Mouse (Mus musculus): ENCODE data around the gene Srrm1.

- no peak for TF ChIP-seq POLR2A (IDR thresholded peaks at IDR 0.05; ENCODE audit: low read depth, low read length)
- no peak for TF ChIP-seq CTCF (IDR thresholded peaks at IDR 0.05; ENCODE audit: borderline replicate concordance, insufficient read depth, low read length)
Measured at GRCm38 (mm10) chr4:135352326-135353065, 625 bp downstream of the Srrm1 start.
